Mouse (Mus musculus) lung, postnatal 0 days (tissue): ENCODE data around the gene Scai. TPM values are rescaled to one million over a fixed set of nuclear protein-coding genes. Genes with fewer than 3 reads are reported as not detected.

Experiments
- ATAC-seq: fragments of 200-750 bp; cut with Nextera tagmentation; 2 replicates; pipeline ENCODE4 v1.8.0; 2017; ENCODE audit warnings: moderate library complexity
- DNase-seq: peaks from one replicate; pipeline ENCODE4 v3.0.0-alpha.2; 2016; ENCODE audit warnings: low spot score
- H3K27ac ChIP-seq: fragments of 300-500 bp; sonication (generic); 2 replicates; pipeline ENCODE4 v1.5.1; 2014; ENCODE audit warnings: antibody characterized with exemption, mild to moderate bottlenecking, low read length, mixed read lengths
- H3K27me3 ChIP-seq: fragments of 300-500 bp; sonication (generic); replicated peaks from 2 replicates; pipeline ENCODE4 v1.6.1; 2014; ENCODE audit warnings: low read length, mixed read lengths; ENCODE audit not compliant: insufficient read depth
- H3K36me3 ChIP-seq: fragments of 300-500 bp; sonication (generic); 2 replicates; pipeline ENCODE4 v1.6.1; 2014; ENCODE audit warnings: low read length, mixed read lengths; ENCODE audit not compliant: insufficient read depth
- H3K4me1 ChIP-seq: fragments of 300-500 bp; sonication (generic); 2 replicates; pipeline ENCODE4 v1.6.1; 2014; ENCODE audit warnings: antibody characterized with exemption, low read depth, low read length, mixed read lengths; ENCODE audit not compliant: insufficient read depth
- H3K4me2 ChIP-seq: fragments of 300-500 bp; sonication (generic); replicated peaks from 2 replicates; pipeline ENCODE4 v1.6.1; 2014; ENCODE audit warnings: low read depth, mild to moderate bottlenecking, low read length, moderate library complexity, mixed read lengths
- H3K4me3 ChIP-seq: fragments of 300-500 bp; sonication (generic); 2 replicates; pipeline ENCODE4 v1.5.1; 2014; ENCODE audit warnings: low read depth, low read length
- H3K9ac ChIP-seq: fragments of 300-500 bp; sonication (generic); replicated peaks from 2 replicates; pipeline ENCODE4 v1.6.1; 2014; ENCODE audit warnings: low read depth, mild to moderate bottlenecking
- H3K9me3 ChIP-seq: fragments of 300-500 bp; sonication (generic); 2 replicates; pipeline ENCODE4 v1.6.1; 2016; ENCODE audit warnings: low read length, mixed read lengths
- CTCF ChIP-seq: IDR thresholded peaks from 2 replicates; pipeline ENCODE4 v1.5.1; 2016; ENCODE audit warnings: antibody characterized with exemption, mild to moderate bottlenecking
- EP300 ChIP-seq: IDR thresholded peaks from 2 replicates; pipeline ENCODE4 v1.6.1; 2016; ENCODE audit warnings: antibody characterized with exemption, mild to moderate bottlenecking, control low read depth
- WGBS: fragments of 180-500 bp; shearing (Covaris S2); extraction: QIAGEN DNeasy Blood & Tissue Kit; methylation state at CpG from one replicate; pipeline ENCODE4 v1.1.7; 2014; 5-methylcytosine and 5-hydroxymethylcytosine counted together
- polyA plus RNA-seq: library from polyadenylated mRNA; unstranded; fragments of >200 nt; fragmentation: Nextera tagmentation; extraction: Ambion mirVana; gene quantifications from 2 replicates; pipeline ENCODE4 v1.2.1, GENCODE M21; 2015

The Scai gene
- polyA plus RNA-seq, 1 experiment from 2014 or later: 2.7 TPM

GRCm38 (mm10) chr2:39082706-39083105, 107.8 kb downstream of the Scai start:
- Histone ChIP-seq H3K9ac (no peak overlapping the region), H3K4me2 (no peak overlapping the region), H3K4me3 (no peak overlapping the region), H3K36me3 (0 out of 2 replicates have a peak, but pooled peaks cover 6% of the 10 kb centered on the region), H3K9me3 (no peaks in the 10 kb centered on the region), H3K27ac (no peak overlapping the region), H3K4me1 (no peaks in the 10 kb centered on the region), H3K27me3 (no peaks in the 10 kb centered on the region)
- no peak for TF ChIP-seq EP300
- TF ChIP-seq CTCF: no peak
- ATAC-seq (no peak), DNase-seq (no peak)
- WGBS: 79% methylated on average over 3 of the region's 3 CpGs

- Histone ChIP-seq H3K4me3 (no peak overlapping the region), H3K36me3 (no peaks in the 10 kb centered on the region), H3K4me2 (no peak overlapping the region), H3K4me1 (no peaks in the 10 kb centered on the region), H3K9me3 (no peaks in the 10 kb centered on the region), H3K27ac (no peak overlapping the region), H3K9ac (no peak overlapping the region), H3K27me3 (no peaks in the 10 kb centered on the region)
- ATAC-seq (no peak), DNase-seq (no peak)
- TF ChIP-seq CTCF: no peak
- no peak for TF ChIP-seq EP300
These were observed 119.9 kb downstream of the Scai start for GRCm38 (mm10) chr2:39070666-39071065.

- no peak overlapping the region for H3K4me2 ChIP-seq
- H3K4me3 ChIP-seq: no peak overlapping the region
- DNase-seq (no peak), ATAC-seq (no peak)
- H3K27ac ChIP-seq: no peak overlapping the region
- H3K36me3 ChIP-seq: no peaks in the 10 kb centered on the region
- TF ChIP-seq CTCF: no peak
- TF ChIP-seq EP300: no peak
- no peaks in the 10 kb centered on the region; the same call in 1 of the 2 replicates for H3K4me1 ChIP-seq
- no peaks in the 10 kb centered on the region for H3K9me3 ChIP-seq
- WGBS: 75% methylated on average over 1 of the region's 1 CpGs
- H3K9ac ChIP-seq: no peak overlapping the region
- no peaks in the 10 kb centered on the region for H3K27me3 ChIP-seq
These were observed 121.4 kb downstream of the Scai start for GRCm38 (mm10) chr2:39069096-39069495.

GRCm38 (mm10) chr2:39065400-39065987, 125.0 kb downstream of the Scai start, which contains the start of gene Golga1:
Gene Golga1 (minus strand): TSS chr2:39065541.
- TF ChIP-seq CTCF (no peak), EP300 (no peak)
- ATAC-seq: peak; percentile 99
- Histone ChIP-seq H3K27ac (peak within 1 kb of the TSS; percentile 90), H3K4me1 (no peaks in the 10 kb centered on the region; the same call in 1 of the 2 replicates), H3K9me3 (no peaks in the 10 kb centered on the region), H3K36me3 (peaks cover 2% of the 10 kb centered on the region; the same call in 1 of the 2 replicates), H3K4me3 (peak within 1 kb of the TSS; percentile 76), H3K27me3 (no peaks in the 10 kb centered on the region), H3K4me2 (peak within 1 kb of the TSS; percentile 93), H3K9ac (peak within 1 kb of the TSS; percentile 96)
- under 1% methylated on average over 49 of the region's 50 CpGs for WGBS
- DNase-seq: peak; percentile 98

- Histone ChIP-seq H3K9me3 (no peaks in the 10 kb centered on the region), H3K4me1 (no peaks in the 10 kb centered on the region; the same call in 1 of the 2 replicates), H3K9ac (peak overlapping the region; percentile 96), H3K4me3 (peak overlapping the region; percentile 76), H3K36me3 (peaks cover 9% of the 10 kb centered on the region; the same call in 1 of the 2 replicates), H3K27me3 (no peaks in the 10 kb centered on the region), H3K27ac (peak overlapping the region; percentile 90), H3K4me2 (peak overlapping the region; percentile 93)
- WGBS: under 1% methylated on average over 23 of the region's 25 CpGs
- peak; percentile 67 for ATAC-seq
- TF ChIP-seq EP300 (no peak), CTCF (no peak)
- peak; percentile 56 for DNase-seq
These were observed 125.7 kb downstream of the Scai start for GRCm38 (mm10) chr2:39064687-39065399.

GRCm38 (mm10) chr2:39048515-39048914, 142.0 kb downstream of the Scai start:
- no peaks in the 10 kb centered on the region for H3K9me3 ChIP-seq
- H3K4me2 ChIP-seq: no peak overlapping the region
- H3K4me3 ChIP-seq: no peak overlapping the region
- no peak overlapping the region for H3K27ac ChIP-seq
- ATAC-seq (no peak), DNase-seq (no peak)
- H3K36me3 ChIP-seq: peaks cover 31% of the 10 kb centered on the region
- 100% methylated on average over 1 of the region's 1 CpGs for WGBS
- no peaks in the 10 kb centered on the region for H3K27me3 ChIP-seq
- TF ChIP-seq EP300: no peak
- TF ChIP-seq CTCF: no peak
- H3K9ac ChIP-seq: no peak overlapping the region
- H3K4me1 ChIP-seq: no peaks in the 10 kb centered on the region
